Mouse (Mus musculus) heart, adult 2 months (tissue): ENCODE measurements around the gene Nim1k.
"Not testable (repeated sequence)": the region's sequence is repeated elsewhere in the genome, so short reads cannot be mapped to it uniquely, and the experiment has no call there.

Experiments used
- CTCF ChIP-seq: fragments of 200-600 bp; IDR thresholded peaks from 2 replicates; pipeline ENCODE4 v1.8.1; 2022; ENCODE audit warnings: antibody characterized with exemption, mild to moderate bottlenecking, moderate library complexity
- EP300 ChIP-seq: fragments of 200-500 bp; IDR thresholded peaks from 2 replicates; pipeline ENCODE4 v1.6.1; 2011; ENCODE audit warnings: low read depth, low read length, control low read depth; ENCODE audit not compliant: insufficient read depth
- POLR2A ChIP-seq: fragments of 200-500 bp; IDR thresholded peaks from 2 replicates; pipeline ENCODE4 v1.6.1; 2011; ENCODE audit warnings: mild to moderate bottlenecking, low read depth, low read length, control low read depth; ENCODE audit not compliant: insufficient read depth

- TF ChIP-seq CTCF, EP300, POLR2A: not testable (repeated sequence)
Observed at GRCm38 (mm10) chr13:119706278-119706880, 49.3 kb downstream of the Nim1k start.
